Mouse (Mus musculus) fat pad, adult 2 months (tissue): Measurements from ENCODE around the gene Ube2o.

Source experiments
- DNase-seq: peaks from one replicate; pipeline ENCODE4 v3.0.0-alpha.2; 2011; ENCODE audit warnings: low read depth, low spot score; ENCODE audit errors: extremely low read depth

Gene Ube2o

DNA sequence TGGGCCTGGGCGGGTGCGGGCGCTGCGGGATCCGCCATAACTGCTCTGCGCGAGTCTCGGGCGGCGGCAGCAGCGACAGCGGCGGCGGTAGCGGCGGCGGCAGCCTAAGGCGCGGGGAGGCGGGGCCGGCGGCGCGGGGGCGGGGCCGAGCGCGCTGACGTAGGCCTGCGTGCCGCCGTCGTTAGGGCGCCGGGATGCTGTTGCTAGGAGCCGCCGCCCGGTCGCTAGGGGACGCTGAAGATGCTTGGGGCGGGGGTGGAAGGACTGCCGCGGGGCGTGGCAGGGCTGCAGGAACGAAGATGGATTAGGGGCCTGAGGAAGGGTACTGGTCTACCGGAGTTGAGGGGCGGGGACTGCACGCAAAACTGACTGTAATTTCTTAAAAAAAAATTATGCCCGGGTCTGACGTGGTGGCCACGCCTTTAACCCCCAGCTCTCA lies at the start of gene Ube2o:
Ube2o (minus strand) TSS at position 72 of the 439 bp plus-strand sequence.
- DNase-seq = no peak

DNA sequence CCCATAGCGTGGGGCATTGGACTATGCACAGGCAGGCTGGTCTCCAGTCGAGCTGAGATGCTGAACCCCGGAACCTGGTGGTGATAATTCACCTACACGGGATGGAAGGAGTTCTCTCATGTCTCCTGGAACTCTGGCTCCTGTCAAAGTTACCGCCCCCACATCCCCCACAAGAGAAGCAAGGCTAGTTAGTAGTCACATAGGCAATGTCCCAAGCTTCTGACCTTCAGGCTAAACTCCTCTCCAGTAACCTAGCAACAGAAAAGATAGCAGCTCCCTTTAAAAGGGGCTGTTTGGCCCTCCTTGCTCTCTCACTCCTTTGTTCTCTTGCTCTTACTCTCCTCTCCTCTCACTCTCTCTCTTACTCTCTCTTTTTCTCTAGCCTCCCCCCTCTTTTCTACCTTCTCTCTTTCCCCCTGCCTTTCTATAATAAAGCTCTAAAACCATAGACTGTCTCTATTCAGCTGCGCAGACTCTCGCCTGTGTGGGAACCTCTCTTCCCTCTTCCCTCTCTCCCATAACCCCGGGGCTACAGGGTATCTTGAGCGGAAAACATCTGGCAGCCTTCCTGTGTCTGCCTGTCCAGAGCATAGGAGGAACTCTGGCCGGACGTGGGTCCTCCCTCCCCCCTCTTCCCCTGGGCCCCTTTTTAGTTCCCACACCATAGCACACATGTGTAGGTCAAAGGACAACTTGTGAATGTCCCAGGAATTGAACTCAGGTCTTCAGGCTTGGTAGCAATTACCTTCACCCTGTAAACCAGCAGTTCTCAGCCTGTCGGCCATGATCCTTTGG lies 49.1 kb upstream of the Ube2o start:
- no peak for DNase-seq

- DNase-seq = no peak
Observed at GRCm38 (mm10) chr11:116629472-116629871, 48.2 kb upstream of the Ube2o start.

GRCm38 (mm10) chr11:116628712-116629111 lies 47.5 kb upstream of the Ube2o start:
- DNase-seq = no peak

- no peak for DNase-seq
Observed at GRCm38 (mm10) chr11:116627072-116628020, 46.1 kb upstream of the Ube2o start.

- no peak for DNase-seq
Observed at GRCm38 (mm10) chr11:116626299-116627071, 45.2 kb upstream of the Ube2o start, which contains the start of gene Rhbdf2. TSS of gene Rhbdf2 (minus strand) at chr11:116627019.

DNA sequence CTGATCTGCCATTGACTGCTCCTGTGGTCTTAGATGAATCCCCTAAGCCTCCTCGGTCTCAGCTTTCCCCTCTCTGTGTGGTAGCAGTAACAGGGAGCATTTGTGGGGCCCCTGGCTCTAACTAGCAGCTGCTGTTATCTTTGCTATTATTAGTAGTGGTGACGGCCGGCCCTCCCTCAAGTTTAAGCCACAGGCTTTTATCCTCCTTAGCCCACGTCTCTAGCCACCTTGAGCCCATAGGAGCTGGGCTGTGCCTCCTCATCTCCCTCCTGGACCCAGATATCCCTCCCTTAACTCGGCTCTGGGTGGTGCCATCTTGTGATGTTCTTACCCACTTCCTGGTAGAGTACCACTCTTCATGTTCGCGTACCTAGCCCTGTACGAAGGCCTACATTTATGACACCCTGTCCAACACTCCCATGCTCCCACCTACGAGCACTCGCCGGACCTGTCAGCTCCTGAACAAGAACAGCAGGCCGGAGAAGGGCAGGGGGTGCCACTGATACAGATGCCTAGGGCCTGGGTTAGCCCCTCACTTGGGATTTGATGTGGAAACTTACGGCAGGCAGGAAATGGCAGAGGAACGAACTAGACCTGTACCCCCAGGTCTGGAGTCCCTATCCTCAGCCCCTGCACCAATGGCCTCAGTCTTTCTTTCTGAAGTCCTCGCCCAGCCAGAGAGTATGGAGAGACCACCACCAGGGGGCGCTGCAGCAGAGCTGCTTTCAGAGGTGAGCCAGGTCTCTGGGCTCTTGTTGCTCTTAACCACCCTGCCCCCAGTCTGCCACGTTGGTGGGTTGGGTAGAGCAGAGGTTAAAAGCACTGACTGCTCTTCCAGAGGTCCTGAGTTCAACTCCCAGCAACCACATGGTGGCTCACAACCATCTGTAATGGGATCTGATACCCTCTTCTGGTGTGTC lies 44.1 kb upstream of the Ube2o start:
- no peak for DNase-seq

GRCm38 (mm10) chr11:116624131-116624832 lies 43.0 kb upstream of the Ube2o start:
- no peak for DNase-seq

- no peak for DNase-seq
Observed at GRCm38 (mm10) chr11:116623281-116624124, 42.3 kb upstream of the Ube2o start.

GRCm38 (mm10) chr11:116621258-116621704 lies 40.0 kb upstream of the Ube2o start:
- DNase-seq = peak; percentile 92

- no peak for DNase-seq
Observed at GRCm38 (mm10) chr11:116620559-116621253, 39.5 kb upstream of the Ube2o start.

DNA sequence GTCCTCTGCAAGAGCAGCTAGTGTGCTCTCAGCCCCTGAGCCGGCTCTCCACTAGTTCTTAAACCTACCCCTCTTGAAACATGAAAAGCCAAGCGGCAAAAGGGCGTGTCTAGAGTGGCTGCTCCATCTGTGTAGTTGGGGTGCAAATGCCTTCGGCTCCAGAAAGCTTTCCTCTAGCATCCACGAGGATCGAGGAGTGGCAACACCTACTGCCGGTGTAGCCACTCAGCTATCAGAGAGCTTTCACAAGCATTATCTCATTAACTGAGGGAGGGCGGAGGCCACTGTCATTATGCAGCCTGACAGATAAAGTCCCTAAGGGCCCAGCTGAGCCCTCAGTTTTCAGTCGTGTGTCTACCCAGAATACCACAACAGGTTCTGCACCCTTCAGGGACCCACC lies 38.8 kb upstream of the Ube2o start:
- no peak for DNase-seq

DNA sequence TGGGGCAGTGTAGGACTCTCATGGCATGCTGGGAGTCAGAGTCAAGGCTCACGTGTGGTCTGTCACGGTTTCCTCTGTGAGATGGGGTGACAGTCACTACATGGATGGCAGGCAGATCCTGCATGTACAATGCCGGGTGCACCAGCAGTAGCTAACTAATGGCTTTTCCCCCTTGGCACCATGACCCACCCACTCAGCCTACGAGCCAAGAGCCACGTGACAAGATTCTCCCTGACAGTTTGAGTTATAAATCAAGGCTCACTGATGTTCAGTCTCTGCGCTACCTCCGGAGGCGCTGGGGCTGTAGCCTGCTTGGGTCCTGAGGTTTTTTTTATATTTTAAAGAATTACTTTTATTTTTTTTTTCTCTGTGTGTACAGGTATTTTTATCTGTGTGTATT lies 38.3 kb upstream of the Ube2o start:
- DNase-seq = no peak

GRCm38 (mm10) chr11:116619156-116619555 lies 37.9 kb upstream of the Ube2o start:
- DNase-seq = no peak

GRCm38 (mm10) chr11:116618666-116619065 lies 37.4 kb upstream of the Ube2o start:
- no peak for DNase-seq

DNA sequence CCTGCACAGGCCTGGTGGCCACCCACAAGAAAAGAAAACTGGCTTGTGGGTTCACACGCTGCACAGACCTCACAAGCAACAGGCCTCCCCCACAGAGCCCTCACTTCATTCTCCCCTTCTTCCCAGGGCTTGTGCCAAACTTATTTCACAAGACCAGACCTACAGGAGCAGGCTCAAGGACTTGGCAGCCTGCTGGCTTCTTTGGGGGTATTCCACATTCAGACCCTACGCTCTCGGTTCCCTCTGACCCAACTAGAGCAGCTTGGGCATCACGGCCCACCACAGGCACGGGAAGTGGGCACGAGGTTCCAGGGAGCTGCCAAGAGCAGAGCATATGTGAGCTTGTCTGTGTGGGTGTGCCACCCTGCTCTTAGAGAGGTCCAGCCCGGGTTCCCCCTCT lies 36.4 kb upstream of the Ube2o start:
- no peak for DNase-seq

DNA sequence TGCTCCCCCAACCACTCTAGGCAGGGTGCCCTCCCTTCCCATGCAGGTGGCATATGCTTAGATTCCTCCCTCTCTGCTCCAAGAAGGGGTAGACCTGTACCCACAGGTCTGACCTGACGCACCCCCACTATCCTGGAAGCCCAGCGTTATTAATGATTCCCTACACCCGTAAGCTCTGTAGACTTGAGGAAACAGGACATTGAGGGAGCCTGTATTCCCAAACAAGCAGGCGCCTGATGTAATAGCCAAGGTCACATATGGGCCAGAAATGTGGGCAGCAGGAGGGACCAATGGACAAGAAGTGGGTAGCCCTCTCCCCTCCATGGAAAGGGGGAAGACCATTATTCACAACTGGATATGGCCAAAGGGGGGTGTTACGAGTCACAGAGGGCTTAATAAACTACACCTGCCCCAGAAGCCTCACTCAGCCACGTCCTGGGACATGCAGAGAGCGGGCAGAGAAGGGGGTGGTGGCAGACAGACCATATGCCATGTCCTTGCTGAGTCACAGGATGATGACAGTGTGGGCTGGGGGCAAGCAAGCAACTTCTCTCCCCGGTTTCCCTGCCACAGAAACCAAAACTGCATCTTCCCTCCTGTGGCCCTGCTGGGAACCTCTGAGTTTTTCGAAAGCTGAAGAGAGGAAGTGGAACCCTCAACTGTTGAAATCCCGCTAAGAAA lies 35.3 kb upstream of the Ube2o start:
- DNase-seq = no peak
